Mouse (Mus musculus) telencephalon, adult 2 months (tissue): ENCODE measurements around the gene Notch4.
"Not testable (repeated sequence)": the region's sequence is repeated elsewhere in the genome, so short reads cannot be mapped to it uniquely, and the experiment has no call there.

Experiments used
- DNase-seq: peaks from one replicate; pipeline ENCODE4 v3.0.0-alpha.2; 2011; ENCODE audit warnings: low read depth, low spot score

Notch4 gene

GRCm38 (mm10) chr17:34564003-34564421 is at the start of gene Notch4:
Gene Notch4, plus strand, starts transcription at chr17:34564268.
- no peak for DNase-seq

GRCm38 (mm10) chr17:34516514-34516913 is 47.6 kb upstream of the Notch4 start:
- DNase-seq = no peak

- DNase-seq = no peak
Measured at GRCm38 (mm10) chr17:34517252-34517651, 46.8 kb upstream of the Notch4 start, which contains the start of gene Btnl6. Gene Btnl6, minus strand, starts transcription at chr17:34517352.

- DNase-seq = no peak
Measured at GRCm38 (mm10) chr17:34517795-34518194, 46.3 kb upstream of the Notch4 start.

- not testable (repeated sequence) for DNase-seq
Measured at GRCm38 (mm10) chr17:34518571-34518970, 45.5 kb upstream of the Notch4 start.

- no peak for DNase-seq
Measured at GRCm38 (mm10) chr17:34519001-34519400, 45.1 kb upstream of the Notch4 start.

- DNase-seq = no peak
Measured at GRCm38 (mm10) chr17:34532671-34533070, 31.4 kb upstream of the Notch4 start.

GRCm38 (mm10) chr17:34543567-34543966 is 20.5 kb upstream of the Notch4 start:
- DNase-seq = not testable (repeated sequence)

- DNase-seq = no peak
Measured at GRCm38 (mm10) chr17:34546797-34547196, 17.3 kb upstream of the Notch4 start.

GRCm38 (mm10) chr17:34547601-34548000 is 16.5 kb upstream of the Notch4 start:
- DNase-seq = no peak

GRCm38 (mm10) chr17:34549156-34549555 is 14.9 kb upstream of the Notch4 start:
- DNase-seq = no peak

GRCm38 (mm10) chr17:34549843-34550242 is 14.2 kb upstream of the Notch4 start:
- no peak for DNase-seq

- DNase-seq = no peak
Measured at GRCm38 (mm10) chr17:34555483-34555882, 8.6 kb upstream of the Notch4 start.

GRCm38 (mm10) chr17:34556406-34556805 is 7.7 kb upstream of the Notch4 start:
- no peak for DNase-seq

- no peak for DNase-seq
Measured at GRCm38 (mm10) chr17:34557411-34557810, 6.7 kb upstream of the Notch4 start.

GRCm38 (mm10) chr17:34559116-34559515 is 5.0 kb upstream of the Notch4 start:
- no peak for DNase-seq

- no peak for DNase-seq
Measured at GRCm38 (mm10) chr17:34559895-34560294, 4.2 kb upstream of the Notch4 start.

- DNase-seq = no peak
Measured at GRCm38 (mm10) chr17:34560438-34560837, 3.6 kb upstream of the Notch4 start.

GRCm38 (mm10) chr17:34561200-34561599 is 2.9 kb upstream of the Notch4 start:
- no peak for DNase-seq

GRCm38 (mm10) chr17:34562595-34562994 is 1.5 kb upstream of the Notch4 start:
- no peak for DNase-seq

- no peak for DNase-seq
Measured at GRCm38 (mm10) chr17:34563354-34563753, 714 bp upstream of the Notch4 start.

GRCm38 (mm10) chr17:34564796-34565195 is 728 bp downstream of the Notch4 start:
- no peak for DNase-seq

- DNase-seq = no peak
Measured at GRCm38 (mm10) chr17:34567311-34567710, 3.2 kb downstream of the Notch4 start.

GRCm38 (mm10) chr17:34568421-34568820 is 4.4 kb downstream of the Notch4 start:
- DNase-seq = no peak
